Mouse (Mus musculus): Measurements from ENCODE around the gene Exoc6.

Exoc6 gene

GRCm38 (mm10) chr19:37579607-37580006, 29.4 kb downstream of the Exoc6 start:
- no peak for DNase-seq (ENCODE audit: low spot score)

- no peak for DNase-seq (ENCODE audit: low spot score)
These were observed 30.2 kb downstream of the Exoc6 start for GRCm38 (mm10) chr19:37580438-37580837.

DNA sequence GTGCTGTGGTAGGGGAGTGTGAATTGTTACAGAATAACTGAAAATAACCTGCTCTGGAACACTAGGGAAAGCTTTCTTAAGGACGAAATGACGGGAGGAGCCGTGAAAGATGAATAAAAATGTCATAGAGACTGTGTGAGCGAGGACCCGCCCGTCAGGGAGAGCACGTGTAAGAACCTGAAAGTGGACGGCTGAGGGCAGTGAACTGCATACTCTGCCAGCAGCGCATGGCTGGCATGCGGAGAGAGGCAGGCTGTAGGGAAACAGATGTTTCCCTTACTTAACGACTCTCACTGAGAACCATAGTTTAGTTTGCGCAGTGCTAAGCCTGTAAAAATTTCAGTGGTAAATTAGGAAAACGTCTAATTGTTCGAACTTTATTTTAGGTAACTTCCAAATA, 35.0 kb downstream of the Exoc6 start:
- no peak for DNase-seq (ENCODE audit: low spot score)

DNA sequence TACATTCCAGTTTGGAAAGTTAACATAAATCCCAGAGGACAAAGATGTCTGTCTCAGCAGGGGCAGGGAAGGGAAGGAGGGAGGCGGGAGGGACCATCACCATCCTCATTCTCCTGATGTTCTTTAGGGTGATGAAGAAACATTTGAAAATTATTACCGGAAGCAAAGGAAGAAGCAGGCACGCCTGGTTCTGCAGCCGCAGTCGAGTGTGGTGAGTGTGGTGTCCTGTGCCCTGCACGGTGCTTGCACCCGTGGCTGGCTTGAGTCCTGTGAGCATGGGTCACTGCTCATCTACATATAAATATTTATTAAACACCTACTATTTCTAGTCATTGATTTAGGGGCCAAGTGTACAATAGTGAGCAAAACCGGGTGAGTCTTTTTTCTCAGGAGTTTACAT, 35.5 kb downstream of the Exoc6 start:
- DNase-seq (ENCODE audit: low spot score): no peak

DNA sequence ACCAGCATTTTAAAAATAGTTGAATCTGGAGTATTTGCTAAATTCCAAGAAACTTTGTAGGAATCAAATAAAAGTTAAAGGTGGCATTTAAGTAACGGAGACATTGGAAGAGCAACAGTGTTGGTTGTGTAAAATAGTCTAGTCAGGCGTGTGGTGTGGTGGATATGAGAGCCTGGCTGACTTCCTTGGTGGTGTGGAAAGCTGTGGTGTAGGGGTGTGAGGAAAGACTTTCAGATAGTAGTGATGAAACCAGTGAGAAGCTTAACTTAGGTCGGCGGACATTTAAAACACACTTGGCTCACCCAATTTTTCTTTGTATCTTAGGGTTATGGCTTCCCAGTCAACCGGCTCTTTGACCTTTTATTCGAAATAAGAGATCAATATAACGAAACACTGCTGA, 40.3 kb downstream of the Exoc6 start:
- DNase-seq (ENCODE audit: low spot score): no peak

DNA sequence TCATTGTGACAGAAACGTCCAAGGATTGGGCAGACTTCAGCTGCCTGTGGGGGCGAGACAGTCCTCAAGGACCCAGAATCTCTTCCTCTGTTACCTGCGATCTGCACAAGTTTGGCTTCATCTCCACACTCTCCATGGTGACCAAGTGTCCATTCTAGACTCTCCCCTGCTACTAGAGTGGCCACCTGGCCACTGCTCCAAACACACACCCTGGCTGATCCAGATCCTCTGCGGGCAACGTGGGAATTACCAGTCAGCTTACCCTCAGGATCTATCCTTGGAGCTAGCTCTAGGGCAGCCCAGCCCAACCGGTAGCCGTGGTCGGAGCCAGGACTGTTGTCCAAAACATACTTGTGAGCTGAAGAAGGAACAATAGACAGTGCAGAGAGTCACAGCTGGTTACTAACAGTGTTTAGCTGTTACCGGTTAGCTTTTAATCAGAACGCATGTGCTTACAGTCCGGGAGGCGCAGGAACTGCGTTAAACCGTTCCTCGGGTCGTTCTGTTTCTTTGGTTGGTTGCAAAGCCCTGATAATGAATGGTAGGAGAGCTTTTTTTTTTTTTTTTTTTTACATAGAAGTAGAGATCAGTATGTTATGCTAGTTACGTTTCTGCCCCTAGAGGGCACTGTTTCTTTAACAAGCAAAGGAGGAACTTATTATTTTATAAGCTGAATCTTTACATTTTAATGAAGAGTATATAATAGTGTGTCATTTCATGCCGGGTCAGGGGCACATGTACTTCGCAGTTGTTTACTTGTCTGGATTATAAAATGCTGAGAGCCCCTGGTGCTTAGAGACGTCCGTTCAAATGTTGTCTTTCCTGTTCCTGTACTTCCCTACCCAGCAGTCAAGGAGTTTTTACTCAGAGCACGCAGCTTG, 52.0 kb downstream of the Exoc6 start:
- no peak for DNase-seq (ENCODE audit: low spot score)

- no peak for DNase-seq (ENCODE audit: low spot score)
These were observed 59.8 kb downstream of the Exoc6 start for GRCm38 (mm10) chr19:37609991-37610390.

- DNase-seq (ENCODE audit: low spot score): no peak
These were observed 62.7 kb downstream of the Exoc6 start for GRCm38 (mm10) chr19:37612893-37613292.

GRCm38 (mm10) chr19:37615039-37615630, 64.9 kb downstream of the Exoc6 start:
- DNase-seq (ENCODE audit: low spot score): no peak

GRCm38 (mm10) chr19:37647994-37648393, 97.8 kb downstream of the Exoc6 start:
- no peak for DNase-seq (ENCODE audit: low spot score)

DNA sequence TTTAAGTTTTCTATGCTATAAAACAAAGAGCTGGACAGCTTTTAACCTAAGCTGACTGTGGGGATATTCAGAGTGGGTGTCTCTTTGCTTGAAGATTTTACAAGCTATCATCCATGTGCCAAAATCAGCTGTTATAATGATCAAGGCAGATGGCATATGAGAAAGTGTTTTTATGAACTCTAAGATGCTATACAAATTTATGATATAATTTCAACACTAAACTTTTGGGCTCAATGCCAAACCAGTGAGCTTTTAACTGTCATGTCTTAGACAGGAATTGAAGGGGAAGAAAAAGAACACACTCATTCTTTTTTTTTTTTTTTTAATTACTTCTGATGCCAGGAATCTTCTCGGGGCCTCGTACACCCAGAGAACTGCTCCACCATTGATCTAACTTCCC, 100.3 kb downstream of the Exoc6 start:
- DNase-seq (ENCODE audit: low spot score): no peak

GRCm38 (mm10) chr19:37654012-37654411, 103.8 kb downstream of the Exoc6 start:
- no peak for DNase-seq (ENCODE audit: low spot score)

DNA sequence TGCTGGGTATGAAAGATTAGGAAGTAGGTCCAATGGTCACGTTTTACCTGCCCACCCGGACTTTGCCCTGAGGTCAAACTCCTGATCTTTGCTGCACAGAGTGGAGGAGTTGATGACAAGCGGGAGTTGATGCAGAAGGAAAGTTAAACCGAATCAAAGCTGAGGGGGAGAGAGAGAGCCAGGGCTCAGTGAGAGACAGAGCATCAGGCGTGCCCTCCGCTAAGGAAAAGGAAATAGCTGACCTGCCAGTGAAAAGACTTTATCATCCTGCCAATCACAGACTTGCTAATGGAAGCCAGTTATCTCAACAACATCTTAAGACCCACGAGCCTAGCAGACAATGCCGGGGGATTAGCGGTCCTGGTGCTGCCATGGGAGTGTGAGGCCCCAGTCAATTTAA, 106.2 kb downstream of the Exoc6 start:
- DNase-seq (ENCODE audit: low spot score): no peak

- no peak for DNase-seq (ENCODE audit: low spot score)
These were observed 115.0 kb downstream of the Exoc6 start for GRCm38 (mm10) chr19:37665256-37665655.

DNA sequence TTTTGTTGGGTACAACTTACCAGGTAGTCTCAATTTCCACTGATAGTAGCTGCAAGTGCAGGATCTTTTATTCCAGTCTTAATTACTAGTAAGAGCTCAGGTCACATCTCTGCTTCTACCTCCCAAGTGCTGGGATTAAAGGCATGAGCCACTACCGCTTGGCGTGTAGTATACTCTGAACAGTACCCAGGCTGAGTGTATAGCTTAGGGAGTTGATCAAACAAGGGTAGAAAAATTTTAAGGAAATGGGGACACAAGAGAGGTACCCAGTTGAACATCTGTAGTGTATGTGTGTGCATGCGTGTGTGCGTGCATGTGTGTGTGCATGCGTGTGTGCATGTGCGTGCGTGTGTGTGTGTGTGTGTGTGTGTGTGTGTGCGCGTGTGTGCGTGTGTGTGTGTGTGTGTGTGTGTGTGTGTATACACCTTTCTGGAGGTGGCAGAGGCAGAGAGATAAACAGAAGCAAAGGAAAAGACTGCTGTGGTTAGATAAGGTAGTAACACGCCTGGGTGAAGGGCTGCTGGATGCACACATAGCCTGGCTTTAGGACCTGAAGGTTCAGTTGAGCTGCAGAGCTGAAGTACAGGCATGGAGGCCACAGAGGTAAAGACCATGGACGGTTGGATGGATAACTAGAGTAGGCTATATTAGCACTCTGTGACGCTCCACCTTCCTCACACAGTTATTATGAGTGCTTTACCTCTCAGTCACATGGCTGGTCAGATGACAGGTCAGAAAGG, 117.8 kb downstream of the Exoc6 start:
- no peak for DNase-seq (ENCODE audit: low spot score)

- no peak for DNase-seq (ENCODE audit: low spot score)
These were observed 118.4 kb downstream of the Exoc6 start for GRCm38 (mm10) chr19:37668657-37669056.

GRCm38 (mm10) chr19:37669486-37669885, 119.3 kb downstream of the Exoc6 start:
- DNase-seq (ENCODE audit: low spot score): no peak

- no peak for DNase-seq (ENCODE audit: low spot score)
These were observed 123.2 kb downstream of the Exoc6 start for GRCm38 (mm10) chr19:37673393-37673792.

- DNase-seq (ENCODE audit: low spot score): no peak
These were observed 135.1 kb downstream of the Exoc6 start, which contains the start of gene Cyp26c1 for GRCm38 (mm10) chr19:37685281-37685680. Cyp26c1 (plus strand) TSS chr19:37685581.

DNA sequence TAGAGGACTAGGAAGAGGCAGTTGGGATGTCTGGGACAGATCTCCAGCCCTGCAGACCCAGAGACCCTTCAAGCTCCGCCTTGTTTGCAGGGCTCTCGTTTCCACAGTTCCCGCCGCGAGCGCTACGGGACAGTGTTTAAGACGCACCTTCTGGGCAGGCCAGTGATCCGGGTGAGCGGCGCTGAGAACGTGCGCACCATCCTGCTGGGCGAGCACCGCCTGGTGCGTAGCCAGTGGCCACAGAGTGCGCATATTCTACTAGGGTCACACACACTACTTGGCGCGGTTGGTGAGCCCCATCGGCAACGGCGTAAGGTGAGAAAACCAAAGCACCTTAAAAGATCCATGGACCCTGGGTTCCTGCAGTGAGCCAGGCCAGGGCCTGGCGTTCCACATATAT, 136.1 kb downstream of the Exoc6 start:
- DNase-seq (ENCODE audit: low spot score): no peak

GRCm38 (mm10) chr19:37686941-37687850, 137.0 kb downstream of the Exoc6 start:
- DNase-seq (ENCODE audit: low spot score): no peak

GRCm38 (mm10) chr19:37689478-37689877, 139.3 kb downstream of the Exoc6 start:
- DNase-seq (ENCODE audit: low spot score): no peak

All from ovary, postnatal 36 days (tissue).